Mouse (Mus musculus) CH12.LX (cell line): ENCODE measurements around the gene Fbxl14.

Experiments used
- CTCF ChIP-seq, 2 experiments: IDR thresholded peaks in 1 of 2; conservative IDR thresholded peaks in 1 of 2; 2 replicates each; pipeline ENCODE4 v1.5.1; 2011 to 2012; ENCODE audit warnings: low read depth in 2 of 2, low read length in 2 of 2, improper control_type of control experiment in 1 of 2, inconsistent platforms in 1 of 2, mild to moderate bottlenecking in 1 of 2, moderate library complexity in 1 of 2
- E2F4 ChIP-seq: IDR thresholded peaks from 2 replicates; pipeline ENCODE4 v1.6.1; 2011; ENCODE audit warnings: low read depth, low read length, improper control_type of control experiment; ENCODE audit not compliant: insufficient replicate concordance
- EP300 ChIP-seq: IDR thresholded peaks from 2 replicates; pipeline ENCODE4 v1.6.1; 2011; ENCODE audit warnings: low read length, improper control_type of control experiment
- GABPA ChIP-seq: IDR thresholded peaks from 2 replicates; pipeline ENCODE4 v1.6.1; 2012; ENCODE audit warnings: low read depth, low read length, improper control_type of control experiment, inconsistent platforms; ENCODE audit not compliant: insufficient replicate concordance
- MYC ChIP-seq: IDR thresholded peaks from 2 replicates; pipeline ENCODE4 v1.6.1; 2011; ENCODE audit warnings: low read depth, mild to moderate bottlenecking, improper control_type of control experiment, low read length
- POLR2A ChIP-seq: IDR thresholded peaks from 2 replicates; pipeline ENCODE4 v1.6.1; 2011; ENCODE audit warnings: low read depth, mild to moderate bottlenecking, improper control_type of control experiment, low read length
- RCOR1 ChIP-seq: conservative IDR thresholded peaks from 2 replicates; pipeline ENCODE4 v1.6.1; 2012; ENCODE audit warnings: low read depth, mild to moderate bottlenecking, inconsistent platforms, low read length, improper control_type of control experiment

DNA sequence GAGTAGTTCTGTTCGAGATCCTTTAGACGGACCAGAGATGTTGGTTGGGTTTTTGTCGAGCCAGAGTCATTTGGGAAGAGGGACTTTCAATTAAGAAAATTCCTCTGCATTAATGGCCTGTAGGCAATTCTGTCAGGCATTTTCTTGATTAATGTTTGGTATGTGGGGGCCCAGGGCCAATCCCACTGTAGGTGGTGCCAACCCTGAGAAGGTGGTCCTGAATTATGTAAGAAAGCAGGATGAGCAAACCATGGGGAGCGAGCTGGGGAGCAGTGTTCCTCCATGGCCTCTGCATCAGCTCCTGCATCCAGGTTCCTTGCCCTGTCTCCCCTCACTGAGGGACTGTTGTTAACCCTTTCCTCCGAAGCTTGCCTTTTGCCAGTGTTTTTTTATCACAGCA is 34.0 kb downstream of the Fbxl14 start:
- TF ChIP-seq MYC (no peak), POLR2A (no peak), CTCF (conservative IDR thresholded peaks at IDR 0.05 in 1 of 2, IDR thresholded peaks at IDR 0.05 in 1 of 2; ENCODE audit: low read depth in 2 of 2, low read length in 2 of 2) (no peak), RCOR1 (no peak), GABPA (no peak), EP300 (no peak), E2F4 (no peak)
